Mouse (Mus musculus): ENCODE measurements around the gene Tbc1d2. TPM values are rescaled to one million over a fixed set of nuclear protein-coding genes. Genes with fewer than 3 reads are reported as not detected.

Tbc1d2 gene
- polyA plus RNA-seq, 1 experiment from 2014 or later, result 0.98 TPM

- Histone ChIP-seq H3K27ac (no peak overlapping the region), H3K27me3 (no peaks in the 10 kb centered on the region), H3K4me3 (replicated peaks) (no peak overlapping the region), H3K9me3 (no peaks in the 10 kb centered on the region), H3K9ac (no peak overlapping the region), H3K4me2 (no peak overlapping the region), H3K4me1 (no peaks in the 10 kb centered on the region), H3K36me3 (replicated peaks) (no peaks in the 10 kb centered on the region)
- 88% methylated on average over 9 of the region's 9 CpGs for WGBS
- no peak for ATAC-seq (ENCODE audit: low FRiP score)
These were observed 94.2 kb downstream of the Tbc1d2 start for GRCm38 (mm10) chr4:46555762-46556161.

Other genes starting within 250 kb of the Tbc1d2 start
- gene Hemgn, start 236.7 kb downstream of the Tbc1d2 start, polyA plus RNA-seq (2016; fragmentation: Nextera tagmentation; extraction: Ambion mirVana), result 2.0 and 2.8 TPM in 2 replicates
- gene Anp32b, start 199.3 kb downstream of the Tbc1d2 start, polyA plus RNA-seq (2016; fragmentation: Nextera tagmentation; extraction: Ambion mirVana), result 301 and 311 TPM in 2 replicates
- 63.5 and 75.8 TPM in 2 replicates for gene Nans, start 161.0 kb downstream of the Tbc1d2 start, polyA plus RNA-seq (2016; fragmentation: Nextera tagmentation; extraction: Ambion mirVana)
- 0.95 and 1.7 TPM in 2 replicates for gene Trim14, start 114.1 kb downstream of the Tbc1d2 start, polyA plus RNA-seq (2016; fragmentation: Nextera tagmentation; extraction: Ambion mirVana)
- 1.7 and 2.8 TPM in 2 replicates for gene Coro2a, start 48.0 kb downstream of the Tbc1d2 start, polyA plus RNA-seq (2016; fragmentation: Nextera tagmentation; extraction: Ambion mirVana)

All from forebrain, embryonic 12.5 days (tissue).